Mouse (Mus musculus) testis, postnatal 14 days (tissue): Measurements from ENCODE around the gene Olfr437.
"Not testable (repeated sequence)": the region's sequence is repeated elsewhere in the genome, so short reads cannot be mapped to it uniquely, and the experiment has no call there.

Experiments
- DNase-seq: peaks from one replicate; pipeline ENCODE4 v3.0.0; 2021; ENCODE audit warnings: low spot score

The Olfr437 gene

DNA sequence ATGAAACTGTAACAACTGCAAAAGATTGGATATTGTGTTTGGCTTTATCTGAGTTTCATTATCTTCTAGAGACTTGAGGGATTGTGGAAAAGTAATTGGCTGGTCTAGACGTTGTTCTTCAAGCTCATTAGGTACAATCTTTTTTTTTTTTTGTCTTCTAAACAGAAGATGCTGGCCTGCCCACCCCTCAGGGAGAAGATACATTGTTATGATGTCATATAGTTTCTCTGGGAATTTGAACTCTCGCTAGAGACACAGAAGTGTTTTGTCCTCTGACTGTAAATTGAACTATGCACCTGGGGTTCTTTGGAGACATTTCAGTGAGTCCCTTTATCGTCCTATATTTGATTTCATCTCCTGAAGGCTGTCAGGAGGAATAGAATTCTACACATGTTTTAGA, at the start of gene Olfr437:
Olfr437 (plus strand) TSS at position 301 of the 400 bp plus-strand sequence.
- DNase-seq: no peak

GRCm38 (mm10) chr6:43146267-43146666, 16.8 kb upstream of the Olfr437 start, which contains the start of gene Olfr237-ps1:
Gene Olfr237-ps1, plus strand, starts transcription at chr6:43146567.
- DNase-seq: not testable (repeated sequence)

DNA sequence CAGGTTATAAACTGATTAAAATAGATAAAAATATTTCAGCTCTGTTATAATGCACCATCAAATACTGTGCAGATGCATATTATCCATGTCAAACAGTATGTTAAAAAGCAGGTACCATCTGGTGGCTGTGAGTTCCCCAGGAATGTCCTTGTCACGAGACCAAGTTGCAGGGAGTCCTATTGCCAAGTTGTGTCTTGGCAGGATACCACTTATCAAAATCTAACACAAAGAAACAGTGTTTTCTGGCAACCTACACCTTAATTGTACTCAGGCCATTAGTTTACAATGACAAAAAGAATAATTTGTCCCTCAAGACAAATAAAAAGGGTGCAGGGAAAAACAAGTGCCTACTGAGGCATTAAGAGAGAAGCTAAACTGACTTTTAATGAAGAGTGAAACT, 3.6 kb upstream of the Olfr437 start:
- DNase-seq: no peak

GRCm38 (mm10) chr6:43167246-43167645, 4.2 kb downstream of the Olfr437 start:
- no peak for DNase-seq

- DNase-seq: no peak
Observed at GRCm38 (mm10) chr6:43171840-43172239, 8.8 kb downstream of the Olfr437 start, which contains the start of gene Olfr13. Gene Olfr13, plus strand, starts transcription at chr6:43172140.

DNA sequence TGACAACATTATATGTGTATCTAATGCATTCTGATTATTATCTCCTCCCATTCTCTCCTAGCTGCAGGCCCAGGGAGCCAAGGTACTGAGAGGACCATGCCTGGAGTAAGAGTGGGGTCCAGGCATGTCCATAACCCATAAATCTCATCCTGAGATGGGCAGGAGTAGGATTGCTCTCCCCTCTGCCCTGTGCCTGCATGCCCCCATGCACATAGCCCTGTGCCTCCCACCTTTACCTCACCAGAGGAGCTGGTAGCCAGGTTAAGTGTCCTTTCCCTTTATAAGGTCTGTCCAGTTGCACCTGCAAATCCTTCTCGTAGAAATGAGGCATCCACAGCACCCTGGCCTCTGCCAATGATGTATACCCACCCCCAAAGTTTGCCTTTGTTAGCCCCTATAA, 15.0 kb downstream of the Olfr437 start:
- no peak for DNase-seq

- DNase-seq: no peak
Observed at GRCm38 (mm10) chr6:43178584-43179501, 15.8 kb downstream of the Olfr437 start.

- DNase-seq: no peak
Observed at GRCm38 (mm10) chr6:43190986-43191385, 27.9 kb downstream of the Olfr437 start.

DNA sequence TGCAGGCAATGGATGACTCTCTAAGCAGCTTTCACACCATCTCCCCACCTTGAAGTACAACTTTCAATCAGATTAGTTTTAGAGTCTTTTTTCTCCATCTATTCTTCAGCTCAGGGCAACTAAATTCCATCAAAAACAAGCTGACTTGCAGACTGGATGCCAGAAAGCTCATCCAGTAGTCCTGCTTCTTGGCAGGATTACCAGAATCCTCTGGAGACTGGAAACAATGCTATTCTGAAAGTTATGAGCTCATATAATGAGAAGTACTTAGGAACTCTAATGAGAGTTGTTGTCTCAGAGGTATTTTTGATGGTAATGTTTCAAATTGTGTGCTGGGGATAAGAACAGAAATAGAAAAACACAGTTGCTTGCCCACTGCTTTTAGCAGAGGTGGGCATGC, 33.7 kb downstream of the Olfr437 start, which contains the start of gene Olfr435:
Olfr435 (plus strand) TSS at position 366 of the 400 bp plus-strand sequence.
- no peak for DNase-seq

DNA sequence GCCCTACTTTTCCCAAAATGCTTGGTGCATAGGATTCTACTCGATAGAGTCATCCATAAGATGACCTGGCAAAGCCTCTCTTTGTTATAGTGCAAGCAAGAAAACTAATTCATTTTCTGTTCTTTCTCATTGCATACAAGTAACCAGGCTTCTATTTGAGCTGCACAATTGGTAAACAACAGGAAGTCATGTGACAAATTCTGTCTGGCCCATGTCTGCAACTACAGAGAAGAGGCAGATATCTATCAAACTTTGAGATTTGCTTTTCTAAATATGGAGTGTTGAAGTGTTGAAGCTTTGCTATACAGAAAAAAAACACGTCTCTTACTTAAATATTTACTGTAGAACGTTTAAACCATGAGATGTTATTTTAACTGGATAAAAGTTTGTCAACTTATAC, 35.0 kb downstream of the Olfr437 start:
- no peak for DNase-seq

- no peak for DNase-seq
Observed at GRCm38 (mm10) chr6:43202786-43203185, 39.7 kb downstream of the Olfr437 start.

DNA sequence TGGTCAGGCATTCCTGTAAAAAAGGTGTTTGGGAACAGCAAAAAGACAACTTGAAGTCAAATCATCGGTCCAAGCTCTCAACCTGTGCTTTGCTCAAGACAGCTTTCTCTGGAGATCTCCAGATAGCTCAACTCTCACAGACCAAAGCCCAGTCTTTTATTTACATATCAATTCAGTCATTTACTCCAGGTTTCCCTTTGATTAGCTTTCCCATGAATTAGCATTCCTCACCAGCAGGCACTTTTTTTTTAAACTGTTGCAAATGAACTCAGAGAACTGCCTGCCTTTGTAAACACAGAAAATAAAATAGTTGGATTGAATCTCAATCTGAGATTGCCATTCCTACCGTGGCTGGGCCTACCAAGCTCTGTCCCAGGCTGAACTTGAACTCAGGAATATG, 42.3 kb downstream of the Olfr437 start:
- DNase-seq: no peak

GRCm38 (mm10) chr6:43212873-43213272, 49.8 kb downstream of the Olfr437 start, which contains the start of gene Olfr434:
Gene Olfr434, plus strand, starts transcription at chr6:43213021.
- not testable (repeated sequence) for DNase-seq
